ENCODE assay signal across 9 mouse cellular contexts in genomic region chr1:194587532-194587931, GRCm38 (mm10). TPM values are rescaled to one million over a fixed set of nuclear protein-coding genes. Genes with fewer than 3 reads are reported as not detected.
DNase-seq lines count a peak whose midpoint lies in the region; ATAC-seq lines count a peak whose summit lies in the region.
"Had no signal": no experiment of that assay in that cellular context is flagged by ENCODE, and none has a peak within 500 bp of the region (broad histone marks: within the 10 kb centered on the region; RNA-seq: fewer than 3 reads in every experiment).

No protein-coding gene starts in this region.

- peak; percentile 43 for DNase-seq in adrenal gland, postnatal 10 days
- no peak for DNase-seq in adrenal gland, adult 8-10 months
- DNase-seq in retina, adult 2 months (ENCODE audit: low read depth, low spot score), result peak; percentile 8
- DNase-seq in retina, embryonic 14.5 days (ENCODE audit: low spot score), result no peak
- DNase-seq in hindbrain, embryonic 14.5 days (ENCODE audit: low spot score), result no peak
- peak; percentile 46 for DNase-seq in lung, postnatal 36 days
- no peak for DNase-seq in c-Kit-positive CD71-positive TER-119-positive erythroid progenitor cells, embryonic 14.5 days (ENCODE audit: low spot score)
- DNase-seq: liver, embryonic 13.5 days had no signal

- no peaks in the 10 kb centered on the region for H3K36me3 ChIP-seq in hindbrain, embryonic 14.5 days (replicated peaks; ENCODE audit: control insufficient read depth, insufficient read depth)
- H3K36me3 ChIP-seq: liver, embryonic 13.5 days had no signal

- H3K27me3 ChIP-seq in hindbrain, embryonic 14.5 days (ENCODE audit: control insufficient read depth, insufficient read depth, low read length), result no peaks in the 10 kb centered on the region
- H3K27me3 ChIP-seq: liver, embryonic 13.5 days had no signal

- no peak overlapping the region for H3K4me3 ChIP-seq in hindbrain, embryonic 14.5 days (replicated peaks; ENCODE audit: low read length)
- H3K4me3 ChIP-seq: liver, embryonic 13.5 days had no signal

- no peak overlapping the region for H3K9ac ChIP-seq in hindbrain, embryonic 14.5 days
- H3K9ac ChIP-seq: liver, embryonic 13.5 days had no signal

- ATAC-seq in hindbrain, embryonic 14.5 days (ENCODE audit: low FRiP score), result peak; percentile 55; the same call in 1 of the 2 replicates
- ATAC-seq in erythroid progenitor cell, adult 5-6 weeks (replicated peaks; ENCODE audit: low FRiP score, poor library complexity, severe bottlenecking), result no peak

- 0 out of 2 replicates have a peak, but pooled peaks cover 6% of the 10 kb centered on the region for H3K4me1 ChIP-seq in hindbrain, embryonic 14.5 days (replicated peaks; ENCODE audit: control insufficient read depth, insufficient read depth, low read length)
- H3K4me1 ChIP-seq: liver, embryonic 13.5 days had no signal

- 0 out of 2 replicates have a peak overlapping the region, but pooled peaks have one; percentile 44 for H3K27ac ChIP-seq in hindbrain, embryonic 14.5 days
- H3K27ac ChIP-seq: liver, embryonic 13.5 days had no signal

- H3K9me3 ChIP-seq in hindbrain, embryonic 14.5 days (ENCODE audit: control insufficient read depth, low read length), result no peaks in the 10 kb centered on the region
- H3K9me3 ChIP-seq: liver, embryonic 13.5 days had no signal

- H3K4me2 ChIP-seq in hindbrain, embryonic 14.5 days (replicated peaks), result no peak overlapping the region
- H3K4me2 ChIP-seq: liver, embryonic 13.5 days had no signal

RNA-seq across cellular contexts. Expression of gene Plxna2, which starts 30.5 kb away (rescaled TPM):
- 10 to 100 TPM; 14.2 to 16.8 TPM for total RNA-seq in adrenal gland, postnatal 10 days (2021)
- 10 to 100 TPM in 2 of 4 experiments, 1 to 10 TPM in 2; 7.6 to 13.4 (median 10.7) TPM for total RNA-seq in adrenal gland, adult 8-10 months (2022)
- 44.4 and 48.3 TPM in 2 replicates for polyA plus RNA-seq in hindbrain, embryonic 14.5 days (2014; fragmentation: Nextera tagmentation; extraction: Ambion mirVana)
- total RNA-seq in erythroid progenitor cell, adult 5-6 weeks (2015; ENCODE audit: low replicate concordance), result 0.36 and 0.84 TPM in 2 replicates
- total RNA-seq in erythroid progenitor cell, adult 5-6 weeks (2017; ENCODE audit: low replicate concordance), result 1.4 TPM in 1 of 2 replicates, not detected in the other

Comparison
In these comparisons a context has a peak if more than half of its experiments do, and no peak if none do; other contexts are left out.
1. DNase-seq: peak in adrenal gland, postnatal 10 days (single experiment), retina, adult 2 months (single experiment) and lung, postnatal 36 days (single experiment); none in adrenal gland, adult 8-10 months (single experiment), retina, embryonic 14.5 days (single experiment), hindbrain, embryonic 14.5 days (single experiment) and c-Kit-positive CD71-positive TER-119-positive erythroid progenitor cells, embryonic 14.5 days (single experiment).